Mouse (Mus musculus): ENCODE results near the gene Ttll13. TPM values are rescaled to one million over a fixed set of nuclear protein-coding genes. Genes with fewer than 3 reads are reported as not detected.
A peak's percentile ranks its signal among the peaks of the same experiment; 100 is the strongest.

The Ttll13 gene
- polyA plus RNA-seq, 1 experiment from 2014 or later = 0.57 TPM

- no peak for DNase-seq (ENCODE audit: low spot score)
- H3K4me1 ChIP-seq = peaks cover 8% of the 10 kb centered on the region
- 82% methylated on average over 2 of the region's 2 CpGs for WGBS
Observed at GRCm38 (mm10) chr7:80255981-80256380, 9.8 kb downstream of the Ttll13 start.

DNA sequence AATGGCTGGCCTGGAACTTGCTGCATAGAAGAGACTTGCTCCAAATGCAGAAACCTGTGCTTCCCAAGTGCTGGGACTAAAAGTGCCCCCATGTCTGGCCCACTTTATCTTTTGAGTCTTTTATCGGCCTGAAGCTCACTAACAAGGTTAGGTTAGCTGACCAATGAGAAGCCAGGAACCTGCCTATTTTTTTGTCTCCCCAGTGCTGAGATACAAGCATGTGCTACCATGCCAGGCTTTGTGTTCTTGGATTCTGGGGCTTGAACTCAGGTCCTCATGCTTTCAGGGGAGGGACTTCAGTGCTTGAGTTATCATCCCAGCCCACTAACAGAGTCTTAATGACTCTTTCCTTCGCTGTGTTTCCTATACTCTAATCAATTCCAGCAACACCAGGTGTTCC, 11.5 kb downstream of the Ttll13 start:
- H3K4me3 ChIP-seq = no peak overlapping the region
- H3K36me3 ChIP-seq (replicated peaks) = no peaks in the 10 kb centered on the region
- peaks cover 17% of the 10 kb centered on the region for H3K4me1 ChIP-seq
- no peaks in the 10 kb centered on the region for H3K9me3 ChIP-seq
- no peak for DNase-seq (ENCODE audit: low spot score)
- 73% methylated on average over 2 of the region's 2 CpGs for WGBS
- H3K27ac ChIP-seq (replicated peaks) = no peak overlapping the region
- peaks cover 35% of the 10 kb centered on the region for H3K27me3 ChIP-seq (replicated peaks; ENCODE audit: low read depth, poor library complexity, severe bottlenecking)

More at GRCm38 (mm10) chr7:80255981-80256380, 9.8 kb downstream of the Ttll13 start:
- H3K27ac ChIP-seq (replicated peaks) = no peak overlapping the region
- H3K27me3 ChIP-seq (replicated peaks; ENCODE audit: low read depth, poor library complexity, severe bottlenecking) = peaks cover 35% of the 10 kb centered on the region
- H3K4me3 ChIP-seq = no peak overlapping the region
- no peaks in the 10 kb centered on the region for H3K9me3 ChIP-seq
- H3K36me3 ChIP-seq (replicated peaks) = no peaks in the 10 kb centered on the region

DNA sequence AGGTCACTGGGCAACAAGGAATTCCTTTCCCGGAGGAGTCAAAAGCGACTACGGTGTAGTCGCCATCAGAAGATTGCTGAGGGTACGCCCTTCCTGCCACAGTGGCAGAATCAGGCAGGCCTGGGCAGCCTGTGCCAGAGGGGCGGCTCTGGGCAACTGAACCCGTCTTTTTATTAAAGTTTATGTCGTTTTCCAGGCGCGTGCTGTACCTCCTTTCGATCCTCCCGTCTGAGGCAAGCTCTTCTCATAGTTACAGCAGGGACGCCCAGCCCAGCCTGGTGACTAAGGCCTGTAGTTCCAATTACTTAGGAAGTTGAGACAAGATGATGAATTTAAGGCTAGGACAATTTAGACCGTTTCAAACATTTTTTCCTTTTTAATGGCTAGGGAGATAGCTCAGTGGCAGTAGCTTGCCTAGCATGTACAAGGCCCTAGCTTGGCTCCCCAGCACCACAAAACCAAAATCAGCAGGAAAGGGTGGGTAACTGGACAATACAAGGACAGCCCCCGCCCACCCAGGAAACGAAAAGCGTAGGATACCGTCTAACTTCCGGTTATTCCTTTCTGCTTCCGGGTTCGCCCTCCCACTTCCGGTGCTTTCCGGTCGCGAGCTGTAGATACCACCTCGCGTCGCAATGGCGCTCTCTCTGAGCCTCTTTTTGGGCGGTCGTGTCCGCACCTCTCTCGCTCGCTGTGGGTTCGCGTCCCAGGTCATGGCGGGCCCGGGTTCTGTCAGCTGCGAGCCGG, 14.6 kb downstream of the Ttll13 start, which contains the start of gene Ngrn:
TSS of gene Ngrn (plus strand) at position 591 of the 747 bp plus-strand sequence.
- DNase-seq (ENCODE audit: low spot score) = peak; percentile 88
- H3K36me3 ChIP-seq (replicated peaks) = peaks cover 28% of the 10 kb centered on the region
- WGBS = 25% methylated on average over 40 of the region's 40 CpGs
- peaks cover 17% of the 10 kb centered on the region for H3K4me1 ChIP-seq
- peaks cover 31% of the 10 kb centered on the region for H3K27me3 ChIP-seq (replicated peaks; ENCODE audit: low read depth, poor library complexity, severe bottlenecking)
- H3K9me3 ChIP-seq = no peaks in the 10 kb centered on the region
- H3K4me3 ChIP-seq = peak within 1 kb of the TSS; percentile 75
- peak within 1 kb of the TSS; percentile 89 for H3K27ac ChIP-seq (replicated peaks)

- WGBS = under 1% methylated on average over 32 of the region's 32 CpGs
- Histone ChIP-seq H3K4me1 (peaks cover 17% of the 10 kb centered on the region), H3K27me3 (replicated peaks; ENCODE audit: low read depth, poor library complexity, severe bottlenecking) (peaks cover 28% of the 10 kb centered on the region), H3K9me3 (no peaks in the 10 kb centered on the region), H3K27ac (replicated peaks) (peak overlapping the region; percentile 89), H3K4me3 (peak overlapping the region; percentile 75), H3K36me3 (replicated peaks) (peaks cover 35% of the 10 kb centered on the region)
- peak; percentile 25 for DNase-seq (ENCODE audit: low spot score)
Observed at GRCm38 (mm10) chr7:80261372-80261990, 15.3 kb downstream of the Ttll13 start.

DNA sequence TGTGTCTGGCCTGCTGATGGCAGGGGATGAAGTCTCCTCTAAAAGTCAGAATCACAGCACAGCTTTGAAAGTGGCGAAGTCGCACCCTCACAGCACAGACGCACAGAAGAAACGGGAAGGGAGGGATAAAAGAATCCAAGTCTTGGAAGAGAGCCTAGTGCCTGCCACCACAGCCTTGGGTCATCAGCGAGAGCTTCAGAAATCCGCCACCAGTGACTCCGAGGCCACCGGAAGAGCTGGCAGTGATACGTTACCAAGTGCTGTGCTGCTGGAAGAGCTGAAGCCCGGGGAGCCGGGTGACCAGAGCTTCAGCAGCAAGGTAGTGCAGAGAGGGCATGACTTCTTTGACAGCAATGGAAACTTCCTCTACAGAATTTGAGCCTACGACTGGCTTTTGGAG, 18.4 kb downstream of the Ttll13 start:
- WGBS = 96% methylated on average over 12 of the region's 12 CpGs
- peaks cover 1% of the 10 kb centered on the region; the same call in 1 of the 2 replicates for H3K27me3 ChIP-seq (replicated peaks; ENCODE audit: low read depth, poor library complexity, severe bottlenecking)
- no peak for DNase-seq (ENCODE audit: low spot score)
- no peak overlapping the region for H3K4me3 ChIP-seq
- peaks cover 26% of the 10 kb centered on the region for H3K4me1 ChIP-seq
- peaks cover 44% of the 10 kb centered on the region for H3K36me3 ChIP-seq (replicated peaks)
- H3K9me3 ChIP-seq = no peaks in the 10 kb centered on the region
- no peak overlapping the region for H3K27ac ChIP-seq (replicated peaks)

DNA sequence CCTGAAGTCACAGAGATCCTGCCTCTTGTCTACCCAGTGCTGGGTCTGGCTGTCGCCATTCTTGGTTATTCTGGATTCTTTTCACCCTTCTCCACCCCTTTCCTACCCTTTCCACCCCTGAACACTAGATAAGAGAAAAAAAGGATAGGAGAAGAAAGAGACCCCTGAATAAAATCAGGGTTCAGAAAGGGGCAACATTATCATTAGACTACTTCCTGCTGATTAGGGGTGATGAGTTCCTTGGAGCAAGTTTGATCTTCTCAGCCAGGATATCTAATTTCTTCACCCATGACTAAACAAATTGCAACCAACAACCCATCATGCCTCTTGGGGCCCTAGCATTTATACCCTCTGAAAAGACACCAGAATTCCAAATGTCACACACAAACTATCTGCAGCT, 21.6 kb downstream of the Ttll13 start:
- no peaks in the 10 kb centered on the region for H3K27me3 ChIP-seq (replicated peaks; ENCODE audit: low read depth, poor library complexity, severe bottlenecking)
- H3K36me3 ChIP-seq (replicated peaks) = peaks cover 58% of the 10 kb centered on the region
- H3K27ac ChIP-seq (replicated peaks) = no peak overlapping the region
- peaks cover 22% of the 10 kb centered on the region for H3K4me1 ChIP-seq
- 69% methylated on average over 1 of the region's 1 CpGs for WGBS
- no peaks in the 10 kb centered on the region for H3K9me3 ChIP-seq
- DNase-seq (ENCODE audit: low spot score) = no peak
- no peak overlapping the region for H3K4me3 ChIP-seq

- peaks cover 60% of the 10 kb centered on the region for H3K36me3 ChIP-seq (replicated peaks)
- peak within 1 kb of the TSS; percentile 92 for H3K4me3 ChIP-seq
- no peaks in the 10 kb centered on the region for H3K27me3 ChIP-seq (replicated peaks; ENCODE audit: low read depth, poor library complexity, severe bottlenecking)
- H3K9me3 ChIP-seq = peaks cover 5% of the 10 kb centered on the region
- H3K27ac ChIP-seq (replicated peaks) = peak within 1 kb of the TSS; percentile 84
- DNase-seq (ENCODE audit: low spot score) = peak; percentile 93
- H3K4me1 ChIP-seq = peaks cover 22% of the 10 kb centered on the region
- WGBS = 5% methylated on average over 21 of the region's 21 CpGs
Observed at GRCm38 (mm10) chr7:80268897-80269750, 22.9 kb downstream of the Ttll13 start, which contains the start of gene Vps33b. TSS of gene Vps33b (plus strand) at chr7:80269649.

GRCm38 (mm10) chr7:80269751-80270255, 23.6 kb downstream of the Ttll13 start:
- no peak for DNase-seq (ENCODE audit: low spot score)
- 1% methylated on average over 23 of the region's 23 CpGs for WGBS
- H3K4me3 ChIP-seq = peak overlapping the region; percentile 92
- H3K27ac ChIP-seq (replicated peaks) = peak overlapping the region; percentile 84
- peaks cover 12% of the 10 kb centered on the region for H3K9me3 ChIP-seq
- peaks cover 22% of the 10 kb centered on the region for H3K4me1 ChIP-seq
- no peaks in the 10 kb centered on the region for H3K27me3 ChIP-seq (replicated peaks; ENCODE audit: low read depth, poor library complexity, severe bottlenecking)
- H3K36me3 ChIP-seq (replicated peaks) = peaks cover 60% of the 10 kb centered on the region

- Histone ChIP-seq H3K27me3 (replicated peaks; ENCODE audit: low read depth, poor library complexity, severe bottlenecking) (no peaks in the 10 kb centered on the region), H3K4me3 (no peak overlapping the region), H3K27ac (replicated peaks) (no peak overlapping the region), H3K4me1 (peaks cover 20% of the 10 kb centered on the region), H3K9me3 (peaks cover 17% of the 10 kb centered on the region), H3K36me3 (replicated peaks) (peaks cover 69% of the 10 kb centered on the region)
- DNase-seq (ENCODE audit: low spot score) = no peak
- WGBS = 93% methylated on average over 2 of the region's 2 CpGs
Observed at GRCm38 (mm10) chr7:80273456-80273855, 27.3 kb downstream of the Ttll13 start.

GRCm38 (mm10) chr7:80276374-80276773, 30.2 kb downstream of the Ttll13 start:
- peaks cover 93% of the 10 kb centered on the region for H3K36me3 ChIP-seq (replicated peaks)
- WGBS = 96% methylated on average over 4 of the region's 4 CpGs
- no peak for DNase-seq (ENCODE audit: low spot score)

DNA sequence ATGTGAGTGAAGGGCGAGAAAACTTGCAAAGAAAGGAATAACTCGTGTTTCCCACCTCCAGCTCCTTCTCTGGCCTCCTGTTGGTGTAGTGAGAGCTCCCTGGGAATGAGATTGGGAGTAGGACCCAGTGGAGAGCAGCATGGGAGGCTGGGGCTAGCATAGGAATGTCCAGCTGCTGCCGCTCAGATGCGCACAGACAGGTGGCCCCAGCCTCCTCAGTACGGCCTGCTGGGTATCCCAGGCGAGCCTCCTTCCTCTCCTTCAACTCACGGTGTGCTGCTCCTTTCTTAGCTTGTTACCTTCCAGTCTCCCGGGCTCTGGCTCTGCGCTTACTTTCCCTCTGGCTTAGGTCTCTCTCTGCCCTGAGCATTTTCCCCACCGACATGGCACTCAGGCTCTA, 33.9 kb downstream of the Ttll13 start:
- Histone ChIP-seq H3K27ac (replicated peaks) (no peak overlapping the region), H3K27me3 (replicated peaks; ENCODE audit: low read depth, poor library complexity, severe bottlenecking) (no peaks in the 10 kb centered on the region), H3K9me3 (peaks cover 3% of the 10 kb centered on the region), H3K36me3 (replicated peaks) (peaks cover 89% of the 10 kb centered on the region), H3K4me1 (no peaks in the 10 kb centered on the region), H3K4me3 (no peak overlapping the region)
- no peak for DNase-seq (ENCODE audit: low spot score)
- WGBS = 85% methylated on average over 10 of the region's 10 CpGs

More at GRCm38 (mm10) chr7:80276374-80276773, 30.2 kb downstream of the Ttll13 start:
- Histone ChIP-seq H3K27me3 (replicated peaks; ENCODE audit: low read depth, poor library complexity, severe bottlenecking) (no peaks in the 10 kb centered on the region), H3K27ac (replicated peaks) (no peak overlapping the region), H3K9me3 (peaks cover 17% of the 10 kb centered on the region), H3K4me3 (no peak overlapping the region), H3K4me1 (no peaks in the 10 kb centered on the region)

- H3K27me3 ChIP-seq (replicated peaks; ENCODE audit: low read depth, poor library complexity, severe bottlenecking) = no peaks in the 10 kb centered on the region
- no peaks in the 10 kb centered on the region for H3K9me3 ChIP-seq
- no peaks in the 10 kb centered on the region for H3K4me1 ChIP-seq
- no peak overlapping the region for H3K27ac ChIP-seq (replicated peaks)
- peaks cover 90% of the 10 kb centered on the region for H3K36me3 ChIP-seq (replicated peaks)
- WGBS = 88% methylated on average over 2 of the region's 2 CpGs
- DNase-seq (ENCODE audit: low spot score) = no peak
- H3K4me3 ChIP-seq = no peak overlapping the region
Observed at GRCm38 (mm10) chr7:80280998-80281397, 34.8 kb downstream of the Ttll13 start.

All from embryonic facial prominence, embryonic 10.5 days (tissue).